Mouse (Mus musculus): ENCODE measurements at regions not wholly inside any gene's neighbourhood (a gene's known extent, or its start where the extent isn't known, plus 50 kb on each side); places are given as distances from the start of the nearest gene placed in this dataset.

DNA sequence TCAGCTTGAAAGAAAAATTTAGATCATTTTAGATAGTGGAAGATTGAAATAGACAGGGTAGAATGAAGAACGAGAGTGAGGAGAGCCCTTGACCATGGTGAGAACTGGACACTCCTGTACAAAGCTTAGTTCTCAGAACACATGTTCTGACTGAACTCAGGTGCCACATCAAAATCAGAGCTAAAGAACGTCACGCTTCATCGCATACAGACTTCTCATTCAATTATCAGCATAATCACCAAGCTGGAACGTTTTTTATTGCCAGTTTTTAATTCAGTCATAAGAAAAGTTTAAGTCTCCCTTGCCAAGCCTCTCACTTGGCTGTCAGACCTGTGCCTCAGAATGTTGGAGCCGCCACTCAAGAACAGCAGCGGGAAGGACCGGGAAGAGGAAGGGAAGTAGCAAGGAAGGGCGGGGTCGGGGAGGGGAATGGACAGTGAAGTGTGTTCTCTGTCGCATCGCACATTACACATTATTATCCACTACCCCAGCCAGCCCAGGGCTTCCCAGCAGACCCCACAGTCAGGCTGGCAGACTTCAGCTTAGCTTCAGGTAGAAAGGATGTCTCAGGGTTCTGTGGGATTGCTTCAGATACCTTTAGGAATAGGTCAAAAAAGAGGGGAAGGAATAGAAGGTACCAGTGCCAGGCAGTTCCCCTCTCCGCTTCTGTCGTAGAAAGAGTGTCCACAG is 140.1 kb upstream of the Smim15 start:
- no peak for DNase-seq (ENCODE audit: low spot score)

DNA sequence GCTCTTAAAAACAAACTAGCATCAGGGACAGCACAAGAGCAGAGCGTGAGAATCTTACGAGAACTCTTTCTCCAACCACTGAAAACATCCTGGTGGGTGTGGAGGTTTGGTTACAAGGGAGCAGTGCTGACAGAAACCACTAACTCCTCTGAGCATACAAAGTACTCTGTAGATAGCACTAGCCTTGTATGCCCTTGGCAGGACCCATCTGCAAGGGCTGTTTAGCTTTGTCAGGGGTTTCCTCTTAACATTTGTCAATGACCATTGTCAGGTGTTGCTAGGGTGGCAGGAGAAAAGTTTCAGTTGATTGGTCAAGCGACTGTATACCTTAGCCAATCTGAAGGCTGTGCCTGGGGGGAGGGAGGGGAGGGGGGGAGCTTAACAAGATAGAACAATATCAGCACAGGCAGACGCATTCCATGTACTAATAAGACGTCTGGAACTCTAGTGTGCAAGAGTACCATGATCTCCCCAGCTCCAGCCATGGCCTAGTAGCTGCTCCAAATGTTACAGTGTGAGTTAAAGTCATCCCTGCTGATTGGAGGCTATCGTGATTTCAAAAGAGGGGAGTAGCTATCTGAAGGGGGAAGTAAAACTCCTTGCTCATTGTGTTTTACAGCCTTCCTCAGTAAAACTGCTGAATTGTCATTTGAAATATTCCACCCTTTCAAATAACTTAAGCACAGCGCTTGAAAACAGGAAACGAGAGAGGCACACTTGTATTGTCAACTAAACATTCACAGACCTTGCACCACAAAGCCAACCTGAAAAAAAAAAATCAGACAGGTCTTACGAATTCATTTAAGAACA is 140.9 kb upstream of the Smim15 start:
- no peak for DNase-seq (ENCODE audit: low spot score)

GRCm38 (mm10) chr13:107902800-107903149 is 141.5 kb upstream of the Smim15 start:
- DNase-seq (ENCODE audit: low spot score) = no peak

DNA sequence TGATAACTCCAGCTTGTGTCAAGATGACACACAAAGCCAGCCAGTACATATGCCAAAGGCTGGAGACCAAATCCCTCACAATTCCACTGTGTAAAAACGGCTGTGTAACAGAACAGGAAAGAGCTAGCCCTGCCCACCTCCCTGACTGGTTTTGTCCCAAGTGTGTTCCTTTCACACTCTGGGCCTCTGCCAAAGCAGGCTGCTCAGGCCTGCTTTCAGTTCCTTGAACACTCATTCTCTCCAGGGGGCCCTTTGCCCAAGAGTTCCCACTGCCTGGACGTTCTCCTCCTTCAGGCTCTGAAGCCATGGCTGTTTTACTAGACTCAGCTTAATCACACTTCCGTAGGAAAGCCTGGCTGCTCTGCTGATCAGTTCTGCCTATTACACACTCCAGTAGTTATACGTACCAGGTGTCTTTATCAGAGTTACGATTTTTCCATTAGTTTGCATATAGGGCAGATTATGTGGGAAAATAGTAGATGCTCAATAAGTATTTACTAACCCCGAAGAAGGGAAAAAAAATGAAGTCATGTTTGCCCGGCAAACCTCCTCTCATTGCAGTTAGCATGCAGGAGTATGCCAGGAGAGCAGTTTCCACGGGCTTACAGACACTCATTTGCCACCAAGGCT is 144.5 kb upstream of the Smim15 start:
- DNase-seq (ENCODE audit: low spot score) = no peak

GRCm38 (mm10) chr13:107897646-107898045 is 146.6 kb upstream of the Smim15 start:
- no peak for DNase-seq (ENCODE audit: low spot score)

- no peak for DNase-seq (ENCODE audit: low spot score)
Observed at GRCm38 (mm10) chr13:107897184-107897583, 147.1 kb upstream of the Smim15 start.

DNA sequence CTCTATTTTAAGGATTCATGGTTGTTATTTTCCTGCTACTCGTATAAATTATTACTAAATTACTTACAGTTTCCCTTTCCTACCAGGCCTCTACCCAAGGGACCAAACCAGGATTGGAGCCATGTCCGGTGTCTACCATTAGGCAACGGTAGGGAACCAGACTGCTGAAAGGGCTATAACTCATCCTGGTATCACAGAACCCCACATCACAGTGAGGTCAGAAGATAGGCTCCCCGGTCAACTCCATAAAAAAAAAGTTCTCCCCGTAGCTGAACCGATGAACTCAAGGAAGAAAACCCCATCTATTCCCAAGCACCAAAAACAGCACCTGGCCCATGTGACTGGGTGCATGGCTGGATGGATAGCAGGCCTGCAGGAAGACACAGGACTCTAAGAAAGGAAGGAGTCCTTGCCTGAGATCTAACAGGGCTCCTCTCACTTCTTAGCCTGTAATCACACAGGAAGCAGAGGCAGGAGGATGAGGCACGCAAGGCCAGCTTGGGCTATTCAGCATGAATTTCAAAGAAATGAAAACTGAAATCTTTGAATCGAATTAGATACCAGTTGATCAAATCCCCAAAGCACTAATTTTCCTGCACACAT is 150.6 kb upstream of the Smim15 start:
- no peak for DNase-seq (ENCODE audit: low spot score)

DNA sequence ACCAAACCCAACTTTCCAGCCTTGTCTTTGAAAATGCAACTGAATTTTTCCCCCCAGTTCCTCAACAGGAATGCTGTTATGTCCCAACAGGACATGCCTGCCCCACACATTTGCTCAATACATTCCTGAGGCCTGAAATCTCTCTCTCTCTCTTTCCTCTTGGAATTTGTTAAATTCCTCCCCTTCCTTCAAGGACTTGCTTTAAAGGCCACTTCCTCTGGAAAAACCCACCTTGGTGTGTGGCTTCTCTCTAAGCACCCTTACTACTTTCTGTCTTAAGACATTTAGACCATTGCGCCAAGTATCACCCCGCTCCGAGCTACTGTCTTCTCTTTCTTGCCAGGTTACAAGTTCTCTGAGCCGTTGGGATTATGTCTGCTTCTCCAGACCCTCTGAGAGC is 151.2 kb upstream of the Smim15 start:
- DNase-seq (ENCODE audit: low spot score) = no peak

- DNase-seq (ENCODE audit: low spot score) = no peak
Observed at GRCm38 (mm10) chr13:107891946-107892345, 152.3 kb upstream of the Smim15 start.

DNA sequence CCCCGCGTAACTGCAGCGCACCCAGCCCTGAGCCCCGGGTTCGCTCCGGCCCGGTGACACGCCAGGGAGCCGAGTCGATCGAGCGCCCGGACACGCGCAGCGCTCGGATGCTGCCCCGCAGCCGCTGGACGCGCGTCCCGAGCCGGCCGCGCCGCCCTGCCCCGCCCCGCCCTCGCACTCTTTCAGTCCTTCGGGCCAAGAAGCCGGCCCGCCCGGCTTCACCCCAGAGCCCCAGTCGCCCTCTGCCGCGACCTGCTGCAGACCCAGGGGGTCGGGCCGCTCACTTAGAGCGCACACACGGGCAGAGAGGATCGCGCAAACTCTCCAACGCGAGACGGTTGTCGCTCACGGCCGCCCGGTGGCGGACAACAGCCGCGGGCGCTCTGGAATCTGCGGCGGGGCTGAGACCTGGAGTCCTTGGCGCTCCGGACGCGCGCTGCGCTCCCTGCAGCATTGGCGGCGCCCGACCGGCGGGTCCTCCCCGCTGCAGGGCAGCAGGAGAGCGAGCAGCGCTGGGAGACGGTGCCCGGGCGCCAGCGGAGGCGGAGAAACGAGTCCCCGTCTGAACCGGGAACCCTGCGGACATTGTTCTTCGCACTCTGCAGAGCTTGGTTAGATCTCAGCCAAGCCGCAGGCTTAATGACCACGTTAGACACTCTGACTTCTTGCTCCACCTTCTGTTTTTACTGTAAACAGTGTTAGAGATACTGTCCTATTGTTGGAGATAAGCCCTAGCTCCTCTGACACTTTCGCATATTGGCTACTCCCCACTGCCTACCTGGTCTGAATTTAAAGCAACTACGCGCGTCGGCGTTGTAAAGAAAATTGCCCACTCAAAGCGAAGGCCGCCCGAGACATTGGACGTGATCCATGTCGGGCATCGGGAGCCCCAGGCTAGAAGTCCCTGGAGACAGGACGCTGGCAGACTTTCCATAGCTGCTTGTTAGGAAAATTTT is 153.1 kb upstream of the Smim15 start:
- peak; percentile 20 for DNase-seq (ENCODE audit: low spot score)

GRCm38 (mm10) chr13:107889985-107890865 is 154.0 kb upstream of the Smim15 start:
- DNase-seq (ENCODE audit: low spot score) = peak; percentile 98

DNA sequence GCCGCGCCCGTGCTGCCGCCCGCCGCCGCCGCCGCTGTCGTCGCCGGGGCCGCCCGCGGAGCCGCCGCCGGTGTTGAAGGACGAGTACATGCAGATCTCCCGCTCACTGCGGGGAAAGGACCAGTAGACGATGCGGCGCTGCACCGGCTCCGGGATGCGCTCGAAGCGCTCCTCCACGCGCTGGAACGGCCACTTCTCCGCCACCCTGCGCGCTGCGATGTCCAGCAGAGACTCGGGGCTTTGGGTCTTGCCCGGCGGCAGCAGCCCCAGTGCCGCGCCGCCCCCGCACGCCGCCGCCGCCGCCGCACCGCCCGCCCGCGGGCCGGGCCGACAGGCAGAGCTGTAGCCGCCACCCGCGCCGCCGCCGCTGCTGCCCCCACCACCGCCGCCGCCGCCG is 154.7 kb upstream of the Smim15 start:
- peak; percentile 12 for DNase-seq (ENCODE audit: low spot score)

GRCm38 (mm10) chr13:107888571-107889451 is 155.4 kb upstream of the Smim15 start:
- peak; percentile 35 for DNase-seq (ENCODE audit: low spot score)

DNA sequence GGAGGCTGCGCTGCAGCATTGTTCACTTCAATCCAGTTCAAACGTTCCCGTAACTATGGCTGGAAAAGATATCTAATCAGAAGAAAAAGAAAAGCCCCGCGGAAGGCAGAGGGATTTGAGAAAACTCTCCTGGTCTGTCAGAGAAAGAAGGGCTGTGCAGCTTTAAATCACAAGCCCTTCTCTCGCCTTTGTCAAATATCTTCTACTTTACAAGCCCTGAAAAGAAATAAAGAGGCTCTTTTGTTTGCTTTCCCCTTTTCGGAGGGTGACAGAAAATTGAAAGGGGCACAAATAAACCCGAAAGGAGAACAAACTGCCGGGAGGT is 156.1 kb upstream of the Smim15 start:
- DNase-seq (ENCODE audit: low spot score) = no peak

DNA sequence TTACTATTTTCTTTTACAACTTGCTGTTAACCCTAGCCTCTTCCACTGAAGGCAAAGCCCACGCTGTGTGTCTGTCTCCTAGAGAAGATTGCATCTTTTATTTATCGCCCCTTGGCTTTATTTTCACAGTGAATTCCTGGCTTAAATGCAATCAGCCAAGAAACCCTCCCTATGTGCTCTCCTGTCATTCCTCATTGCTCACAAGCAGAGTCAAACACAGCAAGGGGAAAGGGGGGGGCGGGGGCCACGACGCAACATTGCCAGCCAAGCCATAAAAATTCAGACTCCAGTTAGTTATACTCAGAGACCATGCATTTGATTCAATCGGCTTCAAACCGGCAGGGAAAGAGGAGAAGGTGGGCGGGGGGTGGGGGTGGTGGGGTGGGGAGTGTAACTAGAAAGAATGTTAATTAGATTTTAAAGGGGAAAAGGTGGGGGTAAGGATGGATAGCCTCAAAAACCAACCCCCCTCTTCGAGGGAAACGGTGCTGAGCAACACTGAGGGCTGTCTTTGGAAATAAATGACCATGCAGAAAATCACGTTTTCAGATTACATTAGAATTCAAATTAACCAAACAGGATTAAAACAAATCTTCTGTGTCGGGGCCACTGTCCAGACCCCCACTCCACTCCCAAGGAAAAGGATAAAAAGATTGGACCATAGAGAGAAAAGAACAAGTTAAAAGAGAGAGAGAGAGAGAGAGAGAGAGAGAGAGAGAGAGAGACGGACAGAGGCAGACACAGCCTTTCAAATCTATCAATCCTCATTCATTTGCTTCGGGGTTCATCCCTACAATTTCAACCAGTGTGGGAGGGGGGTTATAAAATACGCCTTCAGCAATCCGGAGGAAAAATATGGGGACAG is 156.6 kb upstream of the Smim15 start:
- no peak for DNase-seq (ENCODE audit: low spot score)

GRCm38 (mm10) chr13:107884836-107885235 is 159.4 kb upstream of the Smim15 start:
- no peak for DNase-seq (ENCODE audit: low spot score)

- no peak for DNase-seq (ENCODE audit: low spot score)
Observed at GRCm38 (mm10) chr13:107882337-107882736, 161.9 kb upstream of the Smim15 start.

GRCm38 (mm10) chr13:107880551-107880950 is 163.7 kb upstream of the Smim15 start:
- DNase-seq (ENCODE audit: low spot score) = no peak

DNA sequence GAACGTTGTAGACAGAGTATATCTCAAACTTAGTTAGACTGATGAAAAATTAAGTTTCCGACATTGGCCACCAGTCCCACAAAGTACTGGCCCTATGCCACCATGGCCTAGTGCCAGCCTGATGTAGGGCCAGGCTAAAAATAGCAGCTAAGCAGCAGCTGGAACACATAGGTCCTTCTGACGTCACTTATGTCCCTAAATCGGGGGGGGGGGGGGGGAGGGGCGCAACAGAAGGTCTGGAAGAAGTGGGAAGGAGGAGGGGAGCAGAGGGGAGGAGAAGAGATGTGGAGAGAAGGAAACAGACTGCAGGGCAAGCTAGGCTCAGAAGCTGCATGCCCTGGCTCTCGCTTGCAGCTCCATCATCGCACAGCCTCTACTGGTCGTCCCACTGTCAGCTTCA is 164.7 kb upstream of the Smim15 start:
- DNase-seq (ENCODE audit: low spot score) = no peak

All from urinary bladder, postnatal 10 days (tissue).